Mouse (Mus musculus) left cerebral cortex, adult 6 months (tissue): ENCODE measurements around the gene Actrt3. TPM values are rescaled to one million over a fixed set of nuclear protein-coding genes. Genes with fewer than 3 reads are reported as not detected.

Source experiments
- long read RNA-seq, 2 experiments: library from polyadenylated mRNA; unstranded; transcript quantifications; one replicate each; pipeline ENCODE4 v2.0.0; 2019 to 2020
- polyA plus RNA-seq: library from polyadenylated mRNA; unstranded; fragments of <200 nt; fragmentation: Nextera tagmentation; gene quantifications from 2 replicates; pipeline ENCODE4 v1.2.3, GENCODE M21; 2021

Gene Actrt3
- polyA plus RNA-seq: 0.58 and 1.5 TPM in 2 replicates
- long read RNA-seq, experiment 1, partial matches to known transcripts: 0 of 5 reads
- long read RNA-seq, experiment 1, other reads (novel, unspliced or antisense): 1 of 5 reads
- long read RNA-seq, experiment 2, partial matches to known transcripts: 0 of 2 reads
- long read RNA-seq, experiment 2, other reads (novel, unspliced or antisense): 0 of 2 reads

GRCm38 (mm10) chr3:30599711-30600545 is at the start of gene Actrt3:
TSS of gene Actrt3 (minus strand) at chr3:30599939.

DNA sequence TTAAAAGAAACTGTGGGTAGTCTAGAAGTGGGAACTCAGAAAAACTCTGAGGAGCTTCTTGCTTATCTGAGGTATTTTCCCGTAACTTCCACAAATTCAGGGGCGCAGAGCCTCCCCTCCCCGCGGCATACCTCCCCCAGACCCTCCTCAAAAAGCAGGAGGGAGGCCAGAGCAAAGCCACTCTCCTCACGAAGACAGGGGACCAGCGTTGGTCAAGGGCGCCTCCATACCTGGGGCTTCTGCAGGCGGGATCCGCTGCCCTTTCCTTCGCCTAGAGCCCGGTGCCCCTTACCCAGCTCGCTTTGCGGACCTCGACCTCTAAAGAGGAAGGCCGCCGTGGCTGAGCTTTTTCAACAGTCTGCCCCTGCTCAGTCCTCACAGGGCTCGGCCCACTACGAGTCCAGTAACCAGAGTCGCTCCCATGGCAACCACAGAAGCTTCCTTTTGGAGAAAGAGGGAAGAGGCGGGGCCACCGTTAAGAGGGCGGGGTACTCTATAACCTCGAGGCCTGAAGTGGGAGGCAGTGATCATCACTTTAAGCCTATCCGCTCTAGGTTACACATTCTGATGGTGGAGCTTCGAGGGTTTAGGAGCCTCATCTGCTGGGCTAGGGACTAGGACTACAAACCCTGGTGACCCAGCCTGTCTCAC is 47.8 kb upstream of the Actrt3 start, which contains the start of gene Lrrc34:
Gene Lrrc34, minus strand, starts transcription at position 430 of the 651 bp plus-strand sequence.

DNA sequence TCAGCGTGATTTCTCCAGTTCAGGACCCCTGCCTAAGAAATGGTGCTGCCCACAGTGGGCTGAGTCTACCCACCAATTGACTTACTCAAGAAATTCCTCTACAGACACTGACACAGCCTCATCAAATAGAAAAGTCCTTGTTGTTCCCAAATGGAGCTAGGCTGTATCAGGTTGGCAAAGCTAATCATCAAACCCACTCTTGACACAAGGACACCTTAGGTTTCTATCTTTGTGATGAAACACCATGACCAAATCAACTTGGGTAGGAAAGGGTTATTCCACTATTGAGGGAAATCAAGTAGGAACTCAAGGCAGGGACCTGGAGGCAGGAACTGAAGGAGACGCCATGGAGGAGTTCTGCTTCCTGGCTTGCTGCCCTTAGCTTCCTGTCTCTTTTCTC is 44.5 kb upstream of the Actrt3 start, which contains the start of gene Lrriq4:
Gene Lrriq4, plus strand, starts transcription at position 301 of the 400 bp plus-strand sequence.

DNA sequence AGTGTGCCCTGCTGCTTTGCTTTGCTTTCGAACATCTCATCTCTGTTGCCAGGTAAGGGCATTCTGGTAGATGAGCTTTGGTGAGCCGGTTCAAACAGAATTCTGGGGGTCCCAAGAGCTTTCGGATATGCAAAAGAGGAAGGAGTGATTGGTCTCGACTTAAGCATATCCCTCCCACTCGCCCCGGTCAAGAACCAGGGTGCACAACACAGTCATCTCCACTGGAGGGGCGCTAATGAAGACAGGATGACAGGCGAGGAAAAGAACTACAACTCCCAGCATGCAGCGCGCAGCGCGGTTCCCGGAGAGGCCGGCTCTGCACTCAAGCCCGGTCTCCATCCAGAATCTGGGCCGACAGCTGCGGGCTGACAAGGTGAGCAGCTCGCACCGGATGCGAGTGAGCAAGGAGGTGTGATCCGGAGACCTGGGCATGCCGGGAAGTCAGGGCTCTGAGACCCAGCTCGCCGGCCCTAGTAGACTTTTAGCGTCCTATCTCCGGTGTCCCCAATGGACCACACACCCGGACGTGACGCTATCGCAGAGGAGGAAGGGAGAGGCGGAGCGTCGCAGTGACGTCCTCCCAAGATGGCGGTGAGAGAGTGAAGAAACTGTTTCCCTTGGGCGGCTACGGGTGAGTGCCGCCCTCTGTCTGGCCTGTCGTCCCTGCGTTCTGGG is 2.5 kb upstream of the Actrt3 start, which contains the start of gene Mynn:
Gene Mynn, plus strand, starts transcription at position 1 of the 675 bp plus-strand sequence.

GRCm38 (mm10) chr3:30547908-30548307 is 51.8 kb downstream of the Actrt3 start, which contains the start of gene Mecom:
TSS of gene Mecom (minus strand) at chr3:30548008.

Other genes with a start within 250 kb of the Actrt3 start
- gene Mecom, start 51.9 kb downstream of the Actrt3 start, polyA plus RNA-seq: 0.74 and 0.98 TPM in 2 replicates
- 5.0 and 6.4 TPM in 2 replicates for gene Mynn, start 2.1 kb upstream of the Actrt3 start, polyA plus RNA-seq
- not detected in 2 replicates for gene Lrriq4, start 44.6 kb upstream of the Actrt3 start, polyA plus RNA-seq
- gene Lrrc34, start 47.9 kb upstream of the Actrt3 start, polyA plus RNA-seq: 0.08 and 0.21 TPM in 2 replicates
- not detected in 2 replicates for gene Lrrc31, start 99.9 kb upstream of the Actrt3 start, polyA plus RNA-seq
- gene Samd7, start 146.4 kb upstream of the Actrt3 start, polyA plus RNA-seq: not detected in 2 replicates
- 254 and 265 TPM in 2 replicates for gene Sec62, start 192.9 kb upstream of the Actrt3 start, polyA plus RNA-seq